Mouse (Mus musculus): ENCODE data around the gene Hivep2.

The Hivep2 gene

GRCm38 (mm10) chr10:14144840-14145239 is 179.0 kb downstream of the Hivep2 start:
- DNase-seq (ENCODE audit: extremely low spot score, low spot score), result no peak

GRCm38 (mm10) chr10:14164829-14165228 is 199.0 kb downstream of the Hivep2 start:
- DNase-seq (ENCODE audit: extremely low spot score, low spot score), result no peak

GRCm38 (mm10) chr10:14168197-14168844 is 202.4 kb downstream of the Hivep2 start:
- DNase-seq (ENCODE audit: extremely low spot score, low spot score), result no peak

GRCm38 (mm10) chr10:14168869-14169566 is 203.1 kb downstream of the Hivep2 start:
- DNase-seq (ENCODE audit: extremely low spot score, low spot score), result no peak

- no peak for DNase-seq (ENCODE audit: extremely low spot score, low spot score)
These were observed 208.2 kb downstream of the Hivep2 start for GRCm38 (mm10) chr10:14174124-14174523.

- no peak for DNase-seq (ENCODE audit: extremely low spot score, low spot score)
These were observed 213.8 kb downstream of the Hivep2 start for GRCm38 (mm10) chr10:14179424-14180339.

- no peak for DNase-seq (ENCODE audit: extremely low spot score, low spot score)
These were observed 220.6 kb downstream of the Hivep2 start for GRCm38 (mm10) chr10:14186352-14186976.

GRCm38 (mm10) chr10:14189050-14189449 is 223.2 kb downstream of the Hivep2 start:
- DNase-seq (ENCODE audit: extremely low spot score, low spot score), result no peak

GRCm38 (mm10) chr10:14191202-14191601 is 225.3 kb downstream of the Hivep2 start:
- no peak for DNase-seq (ENCODE audit: extremely low spot score, low spot score)

GRCm38 (mm10) chr10:14192156-14192555 is 226.3 kb downstream of the Hivep2 start:
- no peak for DNase-seq (ENCODE audit: extremely low spot score, low spot score)

- DNase-seq (ENCODE audit: extremely low spot score, low spot score), result no peak
These were observed 227.8 kb downstream of the Hivep2 start for GRCm38 (mm10) chr10:14193702-14194101.

GRCm38 (mm10) chr10:14195778-14196650 is 230.1 kb downstream of the Hivep2 start:
- DNase-seq (ENCODE audit: extremely low spot score, low spot score), result no peak

GRCm38 (mm10) chr10:14196785-14197184 is 230.9 kb downstream of the Hivep2 start:
- no peak for DNase-seq (ENCODE audit: extremely low spot score, low spot score)

- no peak for DNase-seq (ENCODE audit: extremely low spot score, low spot score)
These were observed 231.4 kb downstream of the Hivep2 start for GRCm38 (mm10) chr10:14197261-14197660.

GRCm38 (mm10) chr10:14199332-14199731 is 233.5 kb downstream of the Hivep2 start:
- DNase-seq (ENCODE audit: extremely low spot score, low spot score), result no peak

GRCm38 (mm10) chr10:14200310-14200709 is 234.4 kb downstream of the Hivep2 start:
- DNase-seq (ENCODE audit: extremely low spot score, low spot score), result peak; percentile 55

Data from neural tube, embryonic 10.5 days (tissue).